Mouse (Mus musculus) MEL (cell line): ENCODE results near the gene Nudt10.

ENCODE experiments used
- CTCF ChIP-seq, 3 experiments: IDR thresholded peaks in 2 of 3; conservative IDR thresholded peaks in 1 of 3; 2 replicates each; pipeline ENCODE4 v1.5.1; 2011 to 2012; ENCODE audit warnings: low read length in 3 of 3, low read depth in 2 of 3, mild to moderate bottlenecking in 2 of 3, improper control_type of control experiment in 1 of 3, inconsistent platforms in 1 of 3, mixed read lengths in 1 of 3, moderate library complexity in 1 of 3; ENCODE audit not compliant: control insufficient read depth in 1 of 3, insufficient read depth in 1 of 3, poor library complexity in 1 of 3, severe bottlenecking in 1 of 3
- EP300 ChIP-seq, 2 experiments: IDR thresholded peaks; 2 replicates each; pipeline ENCODE4 v1.6.1; 2011; ENCODE audit warnings: improper control_type of control experiment in 2 of 2, low read length in 2 of 2, low read depth in 1 of 2, mild to moderate bottlenecking in 1 of 2
- GATA1 ChIP-seq: IDR thresholded peaks from 2 replicates; pipeline ENCODE4 v1.6.1; 2011; ENCODE audit warnings: low read depth, low read length, improper control_type of control experiment
- MAX ChIP-seq: IDR thresholded peaks from 2 replicates; pipeline ENCODE4 v1.6.1; 2011; ENCODE audit warnings: low read length, improper control_type of control experiment
- POLR2A ChIP-seq, 2 experiments: IDR thresholded peaks; 2 replicates each; pipeline ENCODE4 v1.6.1; 2011 to 2012; ENCODE audit warnings: low read length in 2 of 2, mild to moderate bottlenecking in 2 of 2, control low read depth in 1 of 2, improper control_type of control experiment in 1 of 2, low read depth in 1 of 2, moderate library complexity in 1 of 2; ENCODE audit not compliant: control insufficient read depth in 1 of 2, insufficient read depth in 1 of 2, poor library complexity in 1 of 2
- UBTF ChIP-seq: IDR thresholded peaks from 2 replicates; pipeline ENCODE4 v1.6.1; 2012; ENCODE audit warnings: low read depth, mild to moderate bottlenecking, inconsistent platforms, low read length, improper control_type of control experiment, moderate library complexity, borderline replicate concordance; ENCODE audit not compliant: insufficient read depth
- USF1 ChIP-seq: IDR thresholded peaks from 2 replicates; pipeline ENCODE4 v1.6.1; 2014; ENCODE audit warnings: low read depth, mild to moderate bottlenecking, inconsistent platforms, low read length, improper control_type of control experiment, moderate library complexity
- ZC3H11A ChIP-seq: IDR thresholded peaks from 2 replicates; pipeline ENCODE4 v1.6.1; 2012; ENCODE audit warnings: low read depth, mild to moderate bottlenecking, inconsistent platforms, low read length, improper control_type of control experiment
- ZKSCAN1 ChIP-seq: IDR thresholded peaks from 2 replicates; pipeline ENCODE4 v1.6.1; 2012; ENCODE audit warnings: low read depth, mild to moderate bottlenecking, inconsistent platforms, low read length, improper control_type of control experiment, moderate library complexity

DNA sequence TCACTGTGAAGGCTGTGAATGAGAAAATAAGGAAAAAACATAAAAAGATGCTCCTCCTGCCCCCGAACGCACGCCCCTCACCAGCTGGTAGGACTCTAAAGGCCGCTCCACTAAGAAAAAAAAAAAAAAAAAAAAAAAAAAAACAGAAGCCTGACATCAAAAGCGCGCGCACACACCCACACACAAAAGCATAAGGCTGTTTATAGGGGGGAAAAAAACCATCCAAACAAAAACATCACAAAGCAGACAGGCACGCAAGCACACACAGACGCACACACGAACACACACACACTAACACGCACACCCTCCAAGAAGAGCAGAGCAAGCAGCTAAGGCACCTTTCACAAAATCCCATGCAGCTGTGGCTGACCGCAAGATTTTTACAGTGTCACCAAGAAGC is 1.1 kb downstream of the Nudt10 start:
- TF ChIP-seq CTCF (IDR thresholded peaks at IDR 0.05 in 2 of 3, conservative IDR thresholded peaks at IDR 0.05 in 1 of 3; ENCODE audit: control insufficient read depth in 1 of 3, insufficient read depth in 1 of 3, low read depth in 2 of 3, low read length in 3 of 3, poor library complexity in 1 of 3, severe bottlenecking in 1 of 3): no peak
- no peak for TF ChIP-seq ZC3H11A
- TF ChIP-seq POLR2A (IDR thresholded peaks at IDR 0.05; ENCODE audit: control insufficient read depth in 1 of 2, insufficient read depth in 1 of 2, low read depth in 1 of 2, low read length in 2 of 2, poor library complexity in 1 of 2): no peak
- TF ChIP-seq USF1: no peak
- no peak for TF ChIP-seq EP300 (IDR thresholded peaks at IDR 0.05; ENCODE audit: low read depth in 1 of 2, low read length in 2 of 2)
- no peak for TF ChIP-seq GATA1
- no peak for TF ChIP-seq ZKSCAN1
- no peak for TF ChIP-seq MAX
- TF ChIP-seq UBTF: no peak
